Mouse (Mus musculus) adrenal gland, postnatal 4 days (tissue): ENCODE measurements around the gene Tmem221. TPM values are rescaled to one million over a fixed set of nuclear protein-coding genes. Genes with fewer than 3 reads are reported as not detected.
A peak's percentile ranks its signal among the peaks of the same experiment; 100 is the strongest.

ENCODE experiments used
- DNase-seq, 2 experiments: peaks; one replicate each; pipeline ENCODE4 v3.0.0; 2021 to 2022; ENCODE audit warnings: low spot score in 2 of 2, mixed read lengths in 2 of 2
- long read RNA-seq, 2 experiments: library from polyadenylated mRNA; stranded (forward); transcript quantifications; one replicate each; pipeline ENCODE4 v2.0.0; 2021
- total RNA-seq, 2 experiments: library from RNA; stranded (reverse); gene quantifications; 2 replicates each; pipeline ENCODE4 v1.2.3; 2021

Tmem221 gene
- total RNA-seq: 1 to 10 TPM; 4.4 to 4.5 TPM
- long read RNA-seq, experiment 1, partial matches to known transcripts: 0 of 7 reads
- long read RNA-seq, experiment 1, other reads (novel, unspliced or antisense): 3 of 7 reads
- long read RNA-seq, experiment 2, partial matches to known transcripts: 1 of 7 reads
- long read RNA-seq, experiment 2, other reads (novel, unspliced or antisense): 2 of 7 reads

DNA sequence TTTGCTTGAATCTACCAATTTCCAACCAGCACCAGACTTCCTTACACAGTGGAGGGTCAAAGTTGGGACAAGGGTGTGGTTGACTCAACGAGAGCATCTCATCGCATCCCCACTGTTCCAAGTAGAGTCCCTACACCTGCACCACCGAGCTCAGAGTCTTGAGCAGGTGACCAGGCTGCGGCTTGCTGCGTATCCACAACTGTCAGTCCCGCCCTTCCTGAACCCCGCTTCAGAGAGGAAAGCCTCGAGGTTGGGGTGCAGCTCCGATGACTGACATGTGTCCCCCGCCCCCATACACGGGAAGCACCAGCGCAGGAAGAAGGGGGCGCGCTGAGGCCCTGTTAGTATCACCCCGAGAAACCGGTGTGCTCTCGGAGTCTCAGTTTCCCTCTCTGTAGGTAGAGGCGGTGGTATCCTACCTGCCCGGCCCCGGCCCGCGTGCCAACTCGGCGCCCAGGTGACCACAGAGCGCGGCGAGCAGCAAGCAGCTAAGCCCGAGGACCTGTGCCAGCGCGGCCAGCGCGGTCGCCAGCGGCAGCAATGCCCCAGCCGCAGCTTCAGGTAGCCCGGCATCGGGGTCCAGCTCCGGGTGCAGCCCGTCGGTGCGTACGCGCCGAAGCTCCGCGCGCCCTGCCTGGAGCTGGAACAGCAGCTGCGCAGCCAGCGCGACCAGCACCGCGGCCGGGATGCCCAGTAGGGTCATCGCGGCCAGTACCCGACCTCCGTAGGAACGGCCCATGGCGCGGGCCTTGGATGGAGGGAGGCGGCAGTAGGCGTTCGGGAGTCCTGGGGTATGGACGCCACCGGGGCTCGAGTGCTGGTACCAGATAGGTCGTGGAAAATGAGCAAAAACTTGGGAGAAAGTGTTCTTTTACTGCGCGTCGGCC, at the start of gene Tmem221:
TSS of gene Tmem221 (minus strand) at position 801 of the 887 bp plus-strand sequence.
- DNase-seq: no peak

DNA sequence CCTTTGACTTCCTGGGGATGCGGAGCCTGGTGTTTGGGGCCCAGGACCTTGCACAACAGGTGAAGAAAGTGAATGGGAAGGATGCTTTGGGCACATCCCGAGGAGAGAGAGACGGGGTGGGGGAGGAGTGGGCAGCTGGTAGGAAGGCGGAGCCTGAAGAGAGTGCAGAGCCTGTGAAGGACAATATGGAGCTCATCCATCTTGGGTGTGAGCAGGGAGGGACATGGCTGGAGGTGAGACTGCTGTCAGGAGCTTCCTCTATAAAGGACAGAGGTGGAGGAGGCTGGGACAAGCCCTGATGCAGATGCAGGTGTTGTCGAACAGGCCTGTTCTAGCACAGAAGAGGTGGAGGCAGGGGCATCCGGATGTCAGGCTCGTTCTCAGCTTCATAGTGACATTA, 45.4 kb upstream of the Tmem221 start:
- no peak for DNase-seq

DNA sequence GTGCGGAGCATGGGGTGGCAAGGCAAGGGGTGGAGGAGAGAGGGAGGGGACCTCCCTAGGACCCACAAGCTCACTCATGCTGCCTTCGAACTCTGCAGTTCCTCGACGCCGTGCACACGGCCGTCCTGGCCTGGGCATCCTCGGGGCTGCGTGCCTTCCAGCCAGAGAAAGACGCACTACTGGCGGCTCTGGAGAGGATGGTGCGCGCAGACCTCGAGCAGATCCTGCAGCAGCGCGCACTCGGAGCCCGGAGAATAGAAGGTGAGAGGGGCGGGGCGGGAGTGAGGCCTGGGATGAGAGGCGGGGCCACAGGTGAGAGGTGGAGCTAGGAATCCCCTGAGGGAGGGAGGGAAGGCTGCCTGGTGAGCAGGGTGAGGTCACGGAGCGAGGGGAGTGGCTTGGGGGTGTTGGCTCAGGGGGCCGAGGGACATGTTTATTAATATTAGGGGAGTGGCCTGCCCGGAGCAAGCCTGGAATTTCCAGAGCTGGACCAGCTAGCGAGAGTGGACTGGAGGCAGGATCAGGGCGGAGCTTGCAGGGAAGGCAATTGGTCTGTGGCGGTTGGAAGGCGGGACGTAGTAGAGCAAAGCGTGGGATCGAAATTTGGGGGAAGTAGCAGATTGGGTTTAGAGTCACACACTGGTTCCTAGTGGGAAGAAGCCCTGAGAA, 44.1 kb upstream of the Tmem221 start:
- DNase-seq: no peak

DNA sequence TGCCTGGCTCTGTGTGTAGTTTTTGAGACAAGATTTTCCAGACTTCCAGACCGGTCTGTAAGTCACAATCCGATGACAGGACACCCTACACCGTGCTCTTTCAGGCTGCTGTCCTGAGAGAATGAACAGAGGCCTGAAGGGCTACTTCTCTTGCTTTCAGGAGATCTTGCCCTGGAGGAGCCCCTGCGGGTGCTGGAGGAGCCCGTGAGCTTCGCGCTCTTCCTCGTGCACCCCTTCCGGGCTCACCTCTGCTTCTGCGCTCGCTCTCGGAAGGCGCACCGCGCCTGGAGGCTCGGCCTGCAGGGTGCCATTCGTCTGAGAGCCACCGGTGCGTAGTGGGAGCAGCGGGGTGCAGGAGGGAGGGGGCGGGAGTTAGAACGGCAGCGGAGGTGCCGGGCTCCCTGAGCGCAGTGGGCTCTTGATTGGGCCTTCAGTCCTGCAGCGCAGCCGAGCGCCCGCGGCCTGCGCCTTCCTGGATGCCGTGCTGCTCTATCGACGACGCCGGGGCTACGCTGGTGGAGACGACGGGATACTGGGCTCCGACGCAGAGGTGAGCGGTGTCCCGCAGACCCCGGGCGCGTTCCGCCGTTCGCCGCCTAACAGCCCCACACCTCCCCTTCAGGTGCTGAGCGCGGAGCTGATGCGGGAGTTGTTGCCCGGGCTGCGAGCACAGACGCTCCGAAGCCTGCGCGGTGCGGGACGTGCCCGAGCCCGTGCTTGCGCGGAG, 43.4 kb upstream of the Tmem221 start:
- DNase-seq: no peak

DNA sequence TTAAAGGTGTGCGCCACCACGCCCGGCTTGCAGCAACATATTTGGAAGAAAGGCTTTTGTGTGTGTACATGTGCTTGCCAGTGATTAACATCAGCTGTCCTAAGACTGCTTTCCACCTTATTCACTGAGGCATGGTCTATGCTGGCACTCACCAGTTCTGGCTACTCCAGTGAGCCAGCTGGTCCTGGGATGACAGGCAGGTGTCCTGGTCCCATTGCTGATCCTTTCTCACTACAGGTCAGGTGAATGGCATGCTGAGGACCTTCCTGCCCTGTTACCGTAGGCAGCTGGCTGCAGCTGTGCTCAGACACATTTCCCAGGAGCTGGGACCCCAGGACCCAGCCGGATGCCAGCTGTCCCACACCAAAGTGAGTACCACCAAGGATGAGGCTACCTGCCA, 40.2 kb upstream of the Tmem221 start:
- no peak for DNase-seq

DNA sequence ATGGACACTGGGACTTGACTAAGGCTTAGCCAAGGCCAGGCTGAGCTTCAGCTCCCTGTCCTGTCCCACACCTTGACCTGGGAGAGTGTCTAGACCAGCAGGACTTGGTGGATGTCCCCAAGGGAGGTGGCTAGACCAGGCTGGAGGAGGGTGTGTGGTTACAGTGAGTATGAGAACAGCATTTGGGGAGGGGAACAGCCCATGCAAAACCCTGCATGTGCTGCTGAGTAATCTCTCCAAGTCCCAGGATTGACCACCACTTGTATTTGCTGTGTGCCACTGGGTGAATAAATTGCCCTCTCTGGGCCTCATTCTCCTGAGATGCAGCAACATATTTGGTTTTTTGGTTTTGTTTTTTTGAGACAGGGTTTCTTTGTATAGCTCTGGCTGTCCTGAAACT, 39.7 kb upstream of the Tmem221 start:
- no peak for DNase-seq

DNA sequence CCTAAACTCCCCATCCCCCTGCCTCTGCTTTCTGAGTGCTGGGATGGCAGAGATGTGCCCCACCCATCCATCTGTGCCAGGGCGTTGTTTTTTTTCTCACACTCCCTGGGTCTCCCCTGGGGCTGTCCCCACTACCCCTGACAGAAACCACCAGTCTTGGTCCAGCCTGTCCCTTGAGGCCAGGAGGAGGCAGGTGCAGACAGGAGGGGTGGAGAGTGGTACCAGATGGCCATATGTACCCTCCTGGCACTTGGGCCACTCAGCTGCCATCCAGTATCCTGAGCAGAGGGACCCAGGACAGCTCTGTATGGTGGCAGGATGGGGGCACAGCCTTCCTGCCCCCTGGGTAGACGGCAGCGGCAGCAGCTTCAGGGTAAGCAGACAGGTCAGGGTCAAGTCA, 38.8 kb upstream of the Tmem221 start, which contains the start of gene Fam129c:
TSS of gene Fam129c (plus strand) at position 198 of the 400 bp plus-strand sequence.
- DNase-seq: no peak

DNA sequence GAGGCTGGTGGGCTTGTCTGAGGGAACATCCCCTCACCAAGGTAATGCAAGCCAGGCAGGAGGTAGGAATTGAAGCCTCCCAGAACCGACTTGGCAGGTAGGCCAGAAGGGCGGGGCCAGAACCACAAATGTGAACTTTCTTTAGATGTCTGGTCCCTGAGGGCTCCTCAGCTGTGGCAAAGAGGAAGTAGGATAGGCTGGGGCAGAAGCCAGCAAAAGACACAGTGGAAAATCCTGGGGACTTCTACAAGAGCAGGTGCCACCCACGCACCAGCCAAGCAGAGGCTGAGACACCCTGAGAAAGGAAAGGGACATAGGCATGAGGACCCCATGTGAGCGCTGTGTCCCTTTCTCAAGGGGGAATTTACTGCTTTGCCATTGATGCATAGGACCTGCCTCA, 38.1 kb upstream of the Tmem221 start:
- no peak for DNase-seq

DNA sequence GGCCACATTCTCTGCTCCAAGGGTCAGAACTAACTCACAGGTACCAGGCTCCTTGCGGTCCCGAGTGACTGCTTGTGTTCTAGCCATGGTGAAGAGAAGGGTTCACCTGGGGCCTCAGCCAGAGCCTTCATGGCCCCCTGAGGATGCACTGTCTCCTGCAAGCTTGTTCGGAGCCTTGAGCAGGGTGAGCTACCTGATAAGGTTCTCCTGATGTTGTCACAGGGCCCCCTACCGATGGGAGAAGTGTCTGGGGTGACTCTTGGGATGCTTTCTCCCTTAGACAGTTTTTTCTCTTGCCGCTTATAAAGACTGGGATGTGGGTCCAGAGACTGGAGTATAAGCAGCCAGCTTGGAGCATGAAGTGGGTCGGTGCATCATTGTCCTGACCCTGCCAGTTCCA, 37.7 kb upstream of the Tmem221 start:
- no peak for DNase-seq

DNA sequence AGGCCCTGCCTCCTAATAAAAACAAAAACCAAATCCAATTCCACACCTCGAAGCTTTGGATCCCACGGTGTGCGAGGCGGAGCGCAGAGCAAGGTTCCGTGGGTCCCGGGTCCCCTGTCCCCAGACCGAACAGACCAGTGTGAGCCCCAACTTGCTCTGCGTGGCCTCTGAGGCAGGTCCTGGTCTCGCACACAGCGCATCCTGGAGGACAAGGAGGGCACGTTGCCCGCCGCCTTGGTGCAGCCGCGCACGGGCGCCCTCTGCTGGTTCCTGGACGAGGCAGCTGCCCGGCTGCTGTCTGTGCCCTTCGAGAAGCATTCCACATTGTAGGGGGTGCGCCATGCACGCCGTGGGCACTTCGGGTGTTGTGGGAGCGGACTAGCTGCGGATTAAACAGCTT, 37.2 kb upstream of the Tmem221 start:
- peak; percentile 85 to 88 for DNase-seq

DNA sequence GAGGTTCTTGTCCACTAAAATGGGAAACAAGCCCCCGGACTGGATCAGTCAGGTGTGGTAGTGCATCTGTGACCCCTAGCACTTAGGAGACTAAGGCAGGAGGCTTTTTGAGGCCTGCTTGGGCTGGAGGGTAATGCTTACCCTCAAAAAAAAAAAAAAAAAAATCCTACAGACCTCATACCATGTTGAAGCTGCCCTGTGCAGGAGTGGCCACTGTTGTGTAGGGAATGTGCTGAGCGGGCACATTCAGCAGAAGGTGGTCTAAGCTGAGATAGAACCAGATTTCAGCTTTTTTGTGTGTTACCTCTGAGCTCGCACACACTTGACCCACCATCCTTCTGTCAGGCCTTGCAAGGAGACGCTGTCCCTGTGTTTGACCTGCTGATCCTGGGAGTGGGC, 35.7 kb upstream of the Tmem221 start:
- DNase-seq: no peak

DNA sequence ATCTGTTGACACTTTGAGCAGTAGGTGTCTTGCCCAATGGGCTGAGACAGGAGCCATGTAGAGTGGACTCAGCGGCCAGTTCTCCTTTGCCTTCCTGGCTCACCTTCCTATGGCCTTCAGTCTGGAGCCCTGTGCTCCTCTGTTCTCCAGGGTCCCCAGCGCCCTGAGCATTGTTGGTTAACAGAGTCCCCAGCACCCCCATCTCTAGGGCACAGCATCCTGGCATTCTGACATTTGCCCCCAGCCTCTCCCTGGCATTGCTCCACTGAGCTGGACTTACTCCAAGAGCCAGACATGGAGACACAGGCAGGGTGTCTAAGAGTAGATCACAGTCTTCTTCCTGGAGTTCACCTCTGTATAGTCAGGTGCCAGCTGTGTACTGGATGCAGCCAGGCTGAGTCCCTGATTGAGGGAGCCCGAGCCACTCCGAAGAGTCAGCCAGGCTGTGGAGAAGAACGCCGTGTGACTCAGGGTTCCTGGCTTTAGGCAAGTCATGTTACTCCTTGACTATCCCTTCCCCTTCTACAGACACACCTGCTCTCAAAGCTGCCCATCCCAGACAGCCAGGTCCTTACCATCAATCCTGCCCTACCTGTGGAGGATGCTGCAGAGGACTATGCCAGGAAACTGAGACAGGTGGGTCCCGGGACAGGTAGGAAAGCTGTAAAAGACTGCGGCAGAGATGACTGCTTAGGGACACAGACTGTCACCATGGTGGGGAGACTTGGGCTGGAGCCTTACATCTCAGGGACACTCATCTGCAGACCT, 35.1 kb upstream of the Tmem221 start:
- DNase-seq: no peak

DNA sequence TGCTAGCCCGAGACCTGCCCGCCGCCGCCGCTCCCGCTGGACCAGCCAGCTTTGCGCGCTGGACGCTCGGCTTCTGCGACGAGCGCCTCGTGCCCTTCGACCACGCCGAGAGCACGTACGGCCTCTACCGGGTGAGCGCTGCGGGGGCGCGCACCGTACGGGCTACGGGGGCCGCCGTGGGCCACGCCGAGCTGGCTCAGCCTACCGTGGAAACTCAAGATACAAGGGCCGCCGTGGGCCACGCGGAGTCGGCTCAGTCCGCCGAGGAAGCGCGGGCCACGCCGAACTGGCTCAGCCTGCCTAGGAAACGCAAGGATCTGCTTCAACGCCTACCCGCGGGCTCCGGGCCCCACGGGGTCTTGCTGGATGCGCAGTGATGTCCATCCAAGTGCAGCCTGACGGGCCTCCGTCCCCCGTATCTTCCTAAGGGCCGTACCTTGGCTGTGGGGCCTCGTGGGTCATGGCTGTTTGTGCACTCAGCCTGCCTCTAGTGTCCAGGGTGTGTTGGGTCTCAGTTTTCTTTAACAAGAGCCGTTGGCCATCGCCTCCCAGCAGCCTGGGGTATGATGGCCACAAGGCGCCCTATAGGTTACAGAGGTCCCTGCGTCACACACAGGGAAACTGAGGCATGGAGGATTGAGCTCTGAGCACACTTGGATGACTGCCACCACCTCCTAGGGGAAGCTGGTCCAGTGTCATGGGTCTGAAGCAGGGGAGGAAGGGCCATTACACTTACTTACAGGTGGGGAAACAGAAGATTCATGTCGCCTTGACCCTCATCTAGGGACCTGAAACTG, 33.9 kb upstream of the Tmem221 start:
- DNase-seq: peak; percentile 51 to 63

DNA sequence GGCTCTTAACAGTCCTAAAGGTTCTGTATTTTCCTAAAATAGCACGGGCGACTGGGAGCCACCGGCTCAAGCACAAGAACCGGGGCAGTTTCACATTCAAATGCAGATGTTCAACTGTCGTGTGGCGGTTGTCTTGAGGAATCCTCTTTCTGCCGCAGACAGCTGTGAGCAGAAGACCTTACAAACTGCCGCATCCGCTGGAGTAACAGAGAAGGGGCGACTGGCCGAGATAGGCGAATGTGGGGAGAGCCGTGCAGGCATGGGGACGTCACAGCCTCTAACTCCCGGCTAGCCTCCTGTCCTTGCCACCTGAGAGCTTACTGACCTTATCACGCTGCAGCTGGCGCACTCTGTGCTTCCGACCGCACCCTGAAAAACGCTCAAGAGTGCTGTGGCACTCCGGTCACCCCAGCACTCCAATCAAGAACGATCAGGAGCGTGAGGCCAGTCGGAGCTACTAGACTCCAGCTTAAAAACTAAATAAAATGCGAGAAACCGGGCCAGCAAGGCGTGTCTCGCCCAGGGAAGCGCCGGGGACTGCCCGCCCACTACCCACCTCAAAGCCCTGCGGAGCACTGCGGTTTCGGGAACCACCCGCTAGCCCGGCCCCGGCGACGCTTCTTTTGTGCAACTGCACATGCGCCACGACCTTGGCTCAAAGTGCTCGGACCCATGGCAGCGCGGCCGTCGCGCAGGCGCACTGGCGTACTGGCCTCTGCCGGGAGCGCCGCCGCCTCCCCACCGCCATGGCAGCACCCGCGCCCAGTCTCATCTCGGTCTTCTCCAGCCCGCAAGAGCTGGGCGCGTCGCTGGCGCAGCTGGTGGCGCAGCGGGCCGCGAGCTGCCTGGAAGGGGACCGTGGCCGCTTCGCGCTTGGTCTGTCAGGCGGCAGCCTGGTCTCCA, 33.1 kb upstream of the Tmem221 start, which contains the start of gene Pgls:
TSS of gene Pgls (plus strand) at position 706 of the 903 bp plus-strand sequence.
- DNase-seq: peak; percentile 87 to 94

DNA sequence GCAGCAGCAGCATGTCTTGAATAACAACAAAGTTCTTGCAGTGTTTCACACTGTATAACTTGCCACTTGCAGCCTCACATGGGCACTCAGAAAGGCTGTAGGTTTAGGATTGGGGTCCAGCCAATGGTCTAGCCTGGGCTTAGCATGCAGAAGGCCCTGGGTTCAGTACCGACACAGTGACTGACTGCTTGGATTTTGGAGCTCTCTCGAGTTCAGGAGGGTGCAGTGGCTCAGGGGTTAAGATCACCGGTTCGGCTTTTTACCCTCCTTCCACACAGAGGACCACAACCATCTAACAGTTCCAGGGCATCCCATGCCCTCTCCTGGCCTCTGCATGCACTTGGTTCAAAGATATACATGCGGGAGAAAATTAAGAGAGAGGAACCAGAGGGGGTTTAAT, 32.3 kb upstream of the Tmem221 start:
- DNase-seq: no peak

DNA sequence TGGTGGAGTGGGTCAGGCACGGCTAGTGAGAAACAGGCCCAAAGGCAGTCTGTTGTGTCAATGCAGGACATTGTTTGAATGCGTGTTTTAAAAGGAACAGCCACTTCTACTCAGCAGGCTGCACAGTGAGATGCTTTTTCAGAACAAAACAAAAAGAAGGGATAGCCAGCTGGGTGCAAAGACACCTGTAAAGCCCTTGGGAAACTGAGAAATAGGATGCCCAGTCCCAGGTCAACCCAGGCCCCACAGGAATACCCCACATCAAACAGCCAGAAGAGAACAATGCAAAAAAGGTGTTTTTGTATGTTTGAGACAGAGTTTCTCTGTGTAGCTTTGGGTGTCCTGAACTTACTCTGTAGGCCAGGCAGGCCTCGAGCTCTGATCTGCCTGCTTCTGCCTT, 30.1 kb upstream of the Tmem221 start:
- DNase-seq: no peak

DNA sequence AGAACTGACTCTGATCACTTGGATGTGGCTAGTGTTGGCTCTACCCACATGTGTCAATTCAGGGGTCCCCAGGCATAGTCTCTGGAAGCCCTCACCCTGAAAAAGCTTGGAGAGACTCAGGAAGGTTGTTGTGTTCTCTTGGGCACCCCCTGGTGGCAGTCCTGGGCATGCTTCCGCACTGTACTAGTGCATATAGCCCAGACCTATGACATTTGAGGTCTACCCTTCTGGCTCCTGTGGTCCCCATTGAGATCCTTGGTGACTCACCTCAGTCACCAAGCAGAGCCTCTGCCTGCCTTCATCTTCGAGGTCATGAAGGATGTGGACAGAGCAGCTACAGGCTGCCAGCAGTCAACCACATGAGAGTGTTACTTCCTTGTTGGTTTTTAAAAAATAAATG, 28.2 kb upstream of the Tmem221 start:
- DNase-seq: no peak

DNA sequence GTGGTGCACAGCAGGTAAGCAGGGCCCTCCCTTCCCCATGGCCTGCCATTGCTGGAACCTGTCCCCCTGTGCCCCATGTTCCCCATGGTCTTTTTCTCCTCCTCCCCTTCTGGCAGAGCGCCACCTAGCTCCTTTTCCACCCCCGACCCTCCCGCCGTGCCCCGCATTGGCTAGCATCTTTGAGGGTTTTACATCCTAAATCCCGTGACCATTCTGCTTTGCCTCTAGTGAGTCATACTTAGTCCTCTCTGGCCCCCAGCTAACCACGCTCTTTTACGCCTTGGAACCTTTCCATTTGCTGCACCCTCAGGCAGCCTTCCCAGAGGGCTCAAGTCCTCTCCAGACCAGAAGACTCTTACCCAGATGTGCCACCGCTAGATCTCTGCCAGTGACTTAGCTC, 21.5 kb upstream of the Tmem221 start:
- no peak for DNase-seq

DNA sequence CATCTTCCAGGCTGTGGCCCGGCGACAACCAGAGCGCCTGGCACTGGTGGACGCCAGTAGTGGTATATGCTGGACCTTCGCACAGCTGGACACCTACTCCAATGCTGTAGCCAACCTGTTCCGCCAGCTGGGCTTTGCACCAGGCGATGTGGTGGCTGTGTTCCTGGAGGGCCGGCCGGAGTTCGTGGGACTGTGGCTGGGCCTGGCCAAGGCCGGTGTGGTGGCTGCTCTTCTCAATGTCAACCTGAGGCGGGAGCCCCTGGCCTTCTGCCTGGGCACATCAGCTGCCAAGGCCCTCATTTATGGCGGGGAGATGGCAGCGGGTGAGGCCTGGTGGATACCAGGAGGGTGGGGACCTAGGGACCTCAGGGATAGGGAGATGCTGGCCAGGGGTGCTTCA, 20.8 kb upstream of the Tmem221 start:
- DNase-seq: no peak
